Mouse (Mus musculus) splenic B cell, adult 2 months (primary cell): ENCODE results near the gene Grhl1.
"Not testable (repeated sequence)": the region's sequence is repeated elsewhere in the genome, so short reads cannot be mapped to it uniquely, and the experiment has no call there.

Source experiments
- DNase-seq: peaks from one replicate; pipeline ENCODE4 v3.0.0-alpha.2; 2011; ENCODE audit warnings: low read depth, low spot score
- H3K27me3 ChIP-seq: 2 replicates; pipeline ENCODE4 v1.6.1; 2012; ENCODE audit warnings: mild to moderate bottlenecking, low read length, moderate library complexity, mixed read lengths; ENCODE audit not compliant: control insufficient read depth, poor library complexity, insufficient read depth, severe bottlenecking
- H3K36me3 ChIP-seq: 2 replicates; pipeline ENCODE4 v1.6.1; 2012; ENCODE audit warnings: mild to moderate bottlenecking, low read length, moderate library complexity, mixed read lengths; ENCODE audit not compliant: control insufficient read depth, poor library complexity, insufficient read depth, severe bottlenecking

Gene Grhl1

DNA sequence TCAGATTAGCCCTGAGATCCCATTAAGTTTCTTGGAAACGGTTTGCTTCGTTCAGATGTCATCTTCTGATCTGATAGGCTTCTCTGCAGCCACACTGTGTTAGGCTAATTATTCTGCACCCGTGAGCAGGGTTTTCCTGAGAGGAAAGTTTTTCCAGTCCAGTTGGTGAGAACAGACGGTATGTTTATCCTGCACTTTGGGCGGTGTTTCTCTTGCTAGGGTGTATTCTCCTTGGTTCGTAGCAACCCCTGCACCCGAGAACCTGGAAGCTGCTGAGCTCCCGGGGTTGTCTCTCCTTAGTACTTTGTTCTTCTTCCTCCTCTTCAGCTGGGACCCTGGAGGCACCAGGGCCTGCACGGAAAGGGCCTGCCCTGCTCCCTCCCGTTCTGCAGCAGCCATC is 34.1 kb downstream of the Grhl1 start:
- no peak for DNase-seq
- H3K36me3 ChIP-seq: no peaks in the 10 kb centered on the region; the same call in 1 of the 2 replicates
- H3K27me3 ChIP-seq: no peaks in the 10 kb centered on the region

DNA sequence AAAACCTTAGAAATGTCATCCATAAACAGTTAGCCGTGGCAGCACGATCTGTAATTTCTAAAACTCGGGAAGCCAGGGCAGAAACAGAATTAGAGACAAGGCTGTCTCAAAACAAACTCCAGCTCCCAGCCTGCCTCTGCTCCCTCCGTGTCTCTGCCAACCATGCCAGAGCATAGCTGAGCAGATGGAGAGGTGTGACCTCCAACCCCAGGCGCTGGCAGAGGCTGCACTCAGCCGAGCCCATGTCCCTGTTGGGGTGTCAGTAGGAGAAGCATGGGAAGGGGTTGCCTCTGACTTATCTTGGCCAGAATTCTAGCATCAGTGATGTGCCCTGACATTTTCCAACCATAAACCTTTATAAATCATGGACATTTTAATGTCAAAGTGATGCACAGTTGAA is 40.5 kb downstream of the Grhl1 start:
- no peaks in the 10 kb centered on the region for H3K27me3 ChIP-seq
- DNase-seq: no peak
- H3K36me3 ChIP-seq: no peaks in the 10 kb centered on the region; the same call in 1 of the 2 replicates

DNA sequence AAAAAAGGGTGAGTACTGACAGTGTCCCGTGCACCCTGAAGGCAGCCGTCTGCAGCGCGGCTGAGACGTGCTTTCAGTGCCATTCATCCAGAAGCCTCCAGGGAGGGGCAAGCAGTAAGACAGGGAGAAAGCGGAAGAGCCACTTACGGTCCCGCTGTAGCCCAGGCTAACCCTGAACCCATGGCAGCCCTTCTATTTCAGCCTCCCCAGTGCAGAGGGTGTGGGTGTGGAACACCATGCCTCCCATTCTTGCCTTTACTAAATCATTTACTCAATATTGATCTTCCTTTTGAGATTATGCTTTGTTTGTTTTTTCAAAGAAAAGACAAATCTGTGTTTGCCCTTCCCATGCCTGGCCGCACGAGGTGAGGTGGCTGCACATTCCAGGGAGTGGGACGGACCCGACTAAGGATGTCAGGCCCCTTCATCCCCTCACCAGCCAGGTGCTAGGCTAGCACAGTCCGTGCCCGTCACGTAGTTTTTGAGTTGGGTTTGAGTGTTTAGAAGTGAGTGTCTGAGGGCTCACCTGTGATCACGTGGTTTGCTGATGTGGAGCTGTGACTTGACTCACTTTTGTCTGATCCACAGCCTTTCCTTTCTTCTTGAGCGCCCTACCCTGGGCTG is 42.5 kb downstream of the Grhl1 start:
- DNase-seq: no peak
- Histone ChIP-seq H3K27me3 (no peaks in the 10 kb centered on the region), H3K36me3 (no peaks in the 10 kb centered on the region; the same call in 1 of the 2 replicates)

DNA sequence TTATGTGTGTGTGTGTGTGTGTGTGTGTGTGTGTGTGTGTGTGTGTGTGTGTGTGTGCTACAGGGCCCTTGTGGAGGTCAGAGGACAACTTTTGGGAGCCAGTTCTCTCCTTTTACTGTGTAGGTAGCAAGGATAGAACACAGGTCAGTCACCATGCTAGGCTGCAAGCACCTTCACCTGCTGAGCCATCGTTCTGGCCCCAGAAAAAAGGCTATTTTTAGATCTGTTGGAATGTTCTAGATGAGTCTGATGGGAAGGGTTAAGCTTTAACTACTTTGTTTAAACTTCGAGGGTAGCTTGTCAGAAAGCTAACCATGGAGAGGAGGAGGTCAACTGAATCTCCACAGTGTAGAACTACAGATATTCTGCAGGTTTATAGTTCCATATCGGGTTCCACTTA is 43.1 kb downstream of the Grhl1 start:
- no peak for DNase-seq
- H3K36me3 ChIP-seq: no peaks in the 10 kb centered on the region; the same call in 1 of the 2 replicates
- H3K27me3 ChIP-seq: no peaks in the 10 kb centered on the region

DNA sequence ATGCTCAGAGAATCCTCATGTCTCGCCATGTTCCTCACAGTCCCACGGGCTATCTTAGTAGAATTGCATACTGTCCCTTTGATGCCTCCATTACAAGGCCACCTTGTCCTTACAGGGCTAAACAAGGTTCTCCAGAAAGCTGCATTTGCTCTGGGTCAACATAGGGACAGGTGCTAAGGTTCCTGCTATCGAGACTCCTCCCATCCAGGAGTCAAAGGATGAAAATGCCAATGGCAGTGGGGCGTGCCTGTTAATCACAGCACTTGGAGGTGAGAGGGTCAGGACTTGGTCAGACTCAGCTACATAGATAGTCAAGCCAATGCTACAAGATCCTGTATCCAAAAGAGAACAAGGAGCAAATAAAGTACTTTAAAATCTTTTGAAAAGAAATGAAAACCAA is 47.4 kb downstream of the Grhl1 start:
- H3K36me3 ChIP-seq: no peaks in the 10 kb centered on the region
- DNase-seq: no peak
- no peaks in the 10 kb centered on the region for H3K27me3 ChIP-seq

DNA sequence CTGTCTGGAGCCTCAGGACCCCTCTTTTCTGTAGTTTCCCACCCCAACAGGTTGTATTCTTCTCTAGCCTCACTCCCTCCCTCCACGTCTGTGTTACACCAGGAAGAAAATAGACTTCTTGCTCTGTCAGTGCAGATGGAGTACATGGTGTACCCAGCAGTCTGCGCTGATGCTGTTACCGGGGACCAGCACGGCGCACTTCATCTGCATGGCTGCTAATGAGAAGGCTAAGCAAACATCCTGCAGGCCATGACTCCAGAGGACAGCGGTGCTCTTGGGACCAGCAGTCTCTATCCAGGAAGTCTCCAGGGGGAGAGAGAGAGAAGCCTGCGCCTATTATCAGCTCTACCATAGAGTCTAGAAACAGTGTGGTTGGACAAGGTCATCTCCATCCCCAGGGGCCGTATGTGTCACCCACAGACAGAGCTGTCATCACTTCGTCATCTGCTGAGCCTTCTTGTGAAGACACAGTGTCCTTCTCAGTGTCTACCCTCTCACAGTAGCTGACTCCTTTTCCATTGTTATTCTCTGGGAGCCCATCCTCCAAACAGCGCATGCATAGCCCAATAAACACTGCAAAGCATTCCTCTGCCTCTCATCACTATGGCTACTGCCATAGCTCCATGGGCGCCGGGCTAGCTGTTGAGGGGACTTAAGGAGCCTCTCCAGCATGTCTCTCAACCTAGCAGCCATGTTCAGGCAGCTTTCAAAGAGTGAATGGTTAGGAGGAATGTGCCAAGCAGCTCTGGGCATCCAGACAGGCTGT is 51.6 kb downstream of the Grhl1 start:
- DNase-seq: no peak
- Histone ChIP-seq H3K27me3 (no peaks in the 10 kb centered on the region; the same call in 1 of the 2 replicates), H3K36me3 (no peaks in the 10 kb centered on the region)

DNA sequence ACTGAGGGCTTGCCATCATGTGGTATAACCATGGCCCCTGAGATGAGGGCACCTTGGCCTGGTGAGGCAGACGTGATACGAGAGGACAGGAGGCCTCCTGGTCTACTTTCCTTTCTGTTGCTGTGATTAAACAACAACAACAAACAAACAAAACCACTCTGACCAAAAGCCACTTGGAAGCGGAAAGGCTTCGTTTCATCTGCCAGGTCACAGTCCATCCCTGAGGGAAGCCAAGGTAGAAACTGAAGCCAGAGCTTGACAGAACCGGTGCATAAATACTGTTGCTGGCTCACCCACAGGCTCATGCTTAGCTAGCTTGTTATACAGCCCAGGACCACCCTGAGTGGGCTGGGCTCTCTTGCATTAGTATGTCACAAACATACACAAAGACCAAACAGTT is 54.3 kb downstream of the Grhl1 start:
- H3K36me3 ChIP-seq: no peaks in the 10 kb centered on the region
- H3K27me3 ChIP-seq: no peaks in the 10 kb centered on the region; the same call in 1 of the 2 replicates
- DNase-seq: no peak

DNA sequence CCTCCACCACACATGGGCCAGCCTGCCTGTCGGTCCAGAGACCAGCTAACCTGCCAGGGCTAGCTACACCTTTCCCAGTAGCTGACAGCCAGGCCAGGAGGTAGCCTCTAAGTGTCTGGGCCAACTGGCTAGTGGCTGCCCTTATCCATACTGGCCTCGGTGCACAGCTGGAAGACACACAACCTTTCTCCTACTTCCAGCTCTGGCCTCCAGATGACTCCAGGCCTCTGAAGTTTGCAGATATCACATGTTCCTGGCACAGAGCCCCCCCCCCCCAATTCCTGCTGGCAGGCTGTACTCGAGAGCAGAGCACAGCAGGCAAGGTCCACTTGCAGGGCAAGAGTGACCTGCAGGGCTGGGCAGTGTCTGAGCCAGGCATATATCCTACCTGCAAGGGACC is 55.1 kb downstream of the Grhl1 start:
- no peak for DNase-seq
- no peaks in the 10 kb centered on the region for H3K36me3 ChIP-seq
- no peaks in the 10 kb centered on the region; the same call in 1 of the 2 replicates for H3K27me3 ChIP-seq

DNA sequence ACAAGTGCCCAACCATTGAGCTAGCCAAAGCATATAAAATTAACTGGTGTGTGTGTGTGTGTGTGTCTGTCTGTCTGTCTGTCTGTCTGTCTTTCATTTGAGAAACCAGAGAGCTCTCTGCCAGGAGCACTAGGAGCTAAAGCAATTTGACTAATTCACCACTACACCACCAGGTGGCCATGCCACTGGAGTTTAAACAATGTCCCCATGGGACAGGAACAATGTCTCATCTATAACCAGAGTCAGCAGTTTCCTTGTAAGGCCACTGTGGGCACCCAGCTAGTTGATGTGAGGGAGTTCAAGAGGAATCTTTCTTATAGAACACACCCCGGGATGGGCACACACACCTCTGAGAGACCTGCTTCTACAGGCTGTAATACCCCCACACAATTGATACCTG is 58.1 kb downstream of the Grhl1 start:
- no peaks in the 10 kb centered on the region for H3K27me3 ChIP-seq
- no peaks in the 10 kb centered on the region for H3K36me3 ChIP-seq
- DNase-seq: peak; percentile 73

DNA sequence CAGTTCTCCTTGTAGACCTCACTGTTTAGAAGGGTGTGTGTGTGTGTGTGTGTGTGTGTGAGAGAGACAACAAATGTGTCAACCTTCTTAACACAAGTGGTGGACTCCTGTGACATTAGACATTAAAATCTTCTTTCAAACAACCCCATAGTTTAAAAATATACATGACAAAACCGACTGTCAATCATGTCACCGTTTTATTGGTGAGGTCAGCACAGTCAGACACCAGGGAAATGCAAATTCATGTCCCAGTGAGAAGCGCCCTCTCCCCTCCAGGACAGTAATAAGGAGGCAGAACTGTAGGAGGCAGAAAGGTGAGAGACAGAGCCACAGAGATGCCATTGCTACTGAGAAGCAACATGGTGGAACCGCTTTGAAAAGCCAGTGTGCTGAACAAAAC is 60.3 kb downstream of the Grhl1 start:
- H3K27me3 ChIP-seq: no peaks in the 10 kb centered on the region
- DNase-seq: no peak
- no peaks in the 10 kb centered on the region for H3K36me3 ChIP-seq

DNA sequence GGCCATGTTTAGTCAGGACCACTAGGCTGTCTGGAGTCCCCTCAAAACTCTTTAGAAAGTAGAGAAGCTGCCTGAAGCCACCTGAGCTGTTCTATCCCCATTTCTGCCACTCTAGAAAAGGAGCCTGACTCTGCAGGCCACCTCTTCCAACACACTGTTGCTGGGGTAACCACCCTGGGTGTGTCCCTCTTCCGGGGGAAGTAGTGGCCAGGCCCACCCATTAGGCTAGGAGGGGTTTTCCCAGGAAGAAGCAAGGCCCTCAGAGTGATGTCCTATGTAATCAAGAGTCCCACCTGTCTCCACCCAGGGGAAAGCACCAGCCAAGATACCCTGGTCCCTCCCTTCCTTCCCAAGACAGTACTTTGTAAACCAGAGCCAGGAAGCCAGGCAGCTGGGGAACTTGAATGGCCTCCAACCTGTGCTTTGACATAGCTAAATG is 61.7 kb downstream of the Grhl1 start:
- Histone ChIP-seq H3K27me3 (no peaks in the 10 kb centered on the region), H3K36me3 (no peaks in the 10 kb centered on the region)
- DNase-seq: peak; percentile 70

DNA sequence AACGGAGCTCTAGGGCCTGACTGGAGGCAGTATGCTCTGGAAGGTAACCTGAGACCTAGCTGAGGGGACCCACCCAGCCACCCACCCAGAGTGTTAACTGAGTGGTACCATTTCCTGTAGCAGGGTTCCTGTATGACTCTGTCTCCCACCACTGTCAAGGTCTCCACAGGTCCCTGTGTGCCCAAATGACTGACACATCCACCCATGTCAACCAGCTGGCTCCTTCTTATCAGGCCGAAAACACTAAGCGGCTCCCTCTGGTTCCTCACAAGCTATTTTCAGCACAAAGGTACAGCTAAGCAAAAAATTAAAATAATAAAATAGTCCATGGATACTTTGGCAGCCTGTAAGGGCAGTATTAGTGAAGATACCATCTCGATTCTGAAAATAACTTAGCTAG is 62.1 kb downstream of the Grhl1 start:
- Histone ChIP-seq H3K27me3 (no peaks in the 10 kb centered on the region), H3K36me3 (no peaks in the 10 kb centered on the region)
- no peak for DNase-seq

DNA sequence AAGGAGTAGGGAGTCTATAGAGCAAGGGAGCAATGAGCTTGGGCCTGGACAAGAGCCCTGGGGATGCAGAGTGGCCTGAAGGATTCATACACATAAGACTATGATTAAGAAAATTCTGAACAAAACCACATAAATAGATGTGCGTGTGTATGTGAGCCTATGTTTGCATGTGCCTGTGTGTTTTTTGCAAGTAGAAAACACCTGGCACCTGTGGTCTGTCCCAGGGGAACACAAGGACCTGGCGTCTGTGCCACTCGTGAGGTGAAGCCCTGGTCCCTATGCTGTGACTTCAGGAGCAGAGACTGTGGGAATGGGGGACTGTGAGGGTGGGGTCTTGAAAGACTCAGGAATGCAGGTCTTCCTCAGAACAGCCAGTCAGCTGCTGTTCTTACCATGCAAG is 62.6 kb downstream of the Grhl1 start:
- no peaks in the 10 kb centered on the region for H3K27me3 ChIP-seq
- no peak for DNase-seq
- H3K36me3 ChIP-seq: no peaks in the 10 kb centered on the region

DNA sequence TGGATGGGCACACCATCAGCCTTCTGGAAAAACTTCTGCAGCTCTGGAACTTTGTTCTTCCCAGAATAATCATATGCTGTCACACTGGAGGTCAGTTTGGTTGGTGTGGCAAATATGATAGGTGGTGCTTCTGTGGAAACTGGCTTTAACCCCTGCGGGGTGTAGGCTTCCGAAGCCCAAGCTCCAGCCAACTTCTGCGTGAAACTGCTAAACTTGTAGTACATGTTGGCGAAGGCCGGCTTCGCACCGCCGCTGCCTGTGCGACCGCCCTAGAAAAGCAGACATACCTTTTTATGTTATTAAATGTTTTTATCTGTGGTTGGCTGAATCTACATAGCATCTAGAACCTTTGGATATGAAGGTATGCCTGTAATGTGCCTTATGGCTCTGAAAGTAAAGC is 66.7 kb downstream of the Grhl1 start:
- not testable (repeated sequence) for H3K36me3 ChIP-seq, H3K27me3 ChIP-seq, DNase-seq

DNA sequence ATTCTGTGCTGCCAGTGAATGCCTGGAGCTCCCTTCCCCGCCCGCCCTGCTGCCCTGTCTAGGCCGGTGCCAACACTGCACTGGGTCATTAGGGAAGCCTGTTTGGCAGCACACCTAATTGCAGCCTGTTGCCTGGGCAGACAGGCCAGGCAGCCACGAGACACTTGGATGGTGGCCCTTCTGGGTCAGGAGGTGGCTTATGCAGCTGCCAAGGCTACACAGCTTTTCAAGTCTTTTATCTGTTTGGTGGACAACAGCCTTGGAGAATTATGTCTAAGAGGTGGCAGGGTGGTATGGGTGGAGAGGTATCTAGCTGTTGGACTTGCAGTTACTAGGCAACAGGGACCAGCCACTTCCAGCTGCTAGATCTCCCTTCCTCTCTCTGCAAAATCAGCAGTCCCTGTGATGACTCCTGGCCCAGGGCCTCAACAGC is 70.3 kb downstream of the Grhl1 start:
- H3K36me3 ChIP-seq: no peaks in the 10 kb centered on the region
- no peaks in the 10 kb centered on the region for H3K27me3 ChIP-seq
- no peak for DNase-seq
